Mouse (Mus musculus): ENCODE data around the gene 4930435E12Rik. TPM values are rescaled to one million over a fixed set of nuclear protein-coding genes. Genes with fewer than 3 reads are reported as not detected.

4930435E12Rik gene
- polyA plus RNA-seq, 1 experiment from 2014 or later, result not detected

- Histone ChIP-seq H3K9ac (replicated peaks; ENCODE audit: low read length) (no peak overlapping the region), H3K9me3 (ENCODE audit: control insufficient read depth, low read length) (no peaks in the 10 kb centered on the region), H3K4me2 (ENCODE audit: low read length) (no peak overlapping the region), H3K4me1 (ENCODE audit: control insufficient read depth, insufficient read depth, low read length) (no peaks in the 10 kb centered on the region), H3K36me3 (ENCODE audit: control insufficient read depth, insufficient read depth, low read length) (no peaks in the 10 kb centered on the region), H3K27me3 (ENCODE audit: control insufficient read depth, insufficient read depth, low read length) (no peaks in the 10 kb centered on the region), H3K4me3 (replicated peaks; ENCODE audit: low read depth, low read length) (no peak overlapping the region), H3K27ac (replicated peaks; ENCODE audit: low read depth, low read length) (no peak overlapping the region)
- no peak for ATAC-seq (ENCODE audit: low FRiP score, low TSS enrichment)
- no peak for DNase-seq
- 57% methylated on average over 6 of the region's 6 CpGs for WGBS
Measured at GRCm38 (mm10) chr16:38776342-38776741, 52.2 kb downstream of the 4930435E12Rik start.

- Histone ChIP-seq H3K4me1 (ENCODE audit: control insufficient read depth, insufficient read depth, low read length) (no peaks in the 10 kb centered on the region), H3K36me3 (ENCODE audit: control insufficient read depth, insufficient read depth, low read length) (no peaks in the 10 kb centered on the region), H3K4me3 (replicated peaks; ENCODE audit: low read depth, low read length) (no peak overlapping the region), H3K27me3 (ENCODE audit: control insufficient read depth, insufficient read depth, low read length) (no peaks in the 10 kb centered on the region), H3K9ac (replicated peaks; ENCODE audit: low read length) (no peak overlapping the region), H3K9me3 (ENCODE audit: control insufficient read depth, low read length) (no peaks in the 10 kb centered on the region), H3K4me2 (ENCODE audit: low read length) (no peak overlapping the region), H3K27ac (replicated peaks; ENCODE audit: low read depth, low read length) (no peak overlapping the region)
- DNase-seq (no peak), ATAC-seq (ENCODE audit: low FRiP score, low TSS enrichment) (no peak)
- WGBS, result 61% methylated on average over 7 of the region's 7 CpGs
Measured at GRCm38 (mm10) chr16:38774964-38775746, 53.4 kb downstream of the 4930435E12Rik start.

DNA sequence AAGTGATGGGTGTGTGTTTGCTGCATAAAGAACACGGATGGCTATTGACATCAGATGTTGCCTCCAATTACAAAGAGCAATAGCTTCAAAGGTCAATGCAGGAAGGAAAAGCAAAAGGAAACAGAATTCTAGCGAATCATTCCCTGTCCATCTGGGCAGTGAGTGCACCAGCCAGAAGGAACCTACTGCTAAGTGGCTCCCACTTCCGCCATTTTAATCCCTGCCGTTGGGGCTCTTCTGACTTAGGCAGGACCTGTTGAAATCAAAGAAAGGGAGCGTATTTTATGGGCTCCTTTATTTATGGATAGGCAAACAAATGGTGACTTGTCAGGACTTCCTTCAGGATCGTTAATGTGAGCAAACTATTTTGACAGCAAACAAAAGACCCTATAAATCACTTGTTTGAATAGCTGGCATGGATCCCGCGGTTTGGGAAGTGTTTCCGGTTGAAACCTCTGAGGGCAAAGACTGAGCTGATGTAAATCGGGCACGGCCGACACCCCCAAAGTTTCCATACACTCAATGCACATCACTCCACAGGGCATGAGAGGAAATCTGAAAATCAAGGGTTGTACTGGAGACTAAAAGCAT, 55.5 kb downstream of the 4930435E12Rik start:
- H3K9ac ChIP-seq (replicated peaks; ENCODE audit: low read length), result no peak overlapping the region
- no peak for ATAC-seq (ENCODE audit: low FRiP score, low TSS enrichment)
- no peak overlapping the region for H3K4me3 ChIP-seq (replicated peaks; ENCODE audit: low read depth, low read length)
- no peak for DNase-seq
- no peaks in the 10 kb centered on the region for H3K9me3 ChIP-seq (ENCODE audit: control insufficient read depth, low read length)
- no peaks in the 10 kb centered on the region for H3K27me3 ChIP-seq (ENCODE audit: control insufficient read depth, insufficient read depth, low read length)
- no peak overlapping the region for H3K4me2 ChIP-seq (ENCODE audit: low read length)
- no peak overlapping the region for H3K27ac ChIP-seq (replicated peaks; ENCODE audit: low read depth, low read length)
- no peaks in the 10 kb centered on the region for H3K4me1 ChIP-seq (ENCODE audit: control insufficient read depth, insufficient read depth, low read length)
- WGBS, result 73% methylated on average over 12 of the region's 12 CpGs
- peaks cover 6% of the 10 kb centered on the region for H3K36me3 ChIP-seq (ENCODE audit: control insufficient read depth, insufficient read depth, low read length)

GRCm38 (mm10) chr16:38771145-38771544, 57.4 kb downstream of the 4930435E12Rik start:
- 94% methylated on average over 6 of the region's 6 CpGs for whole genome bisulfite sequencing

GRCm38 (mm10) chr16:38769529-38769928, 59.0 kb downstream of the 4930435E12Rik start:
- Histone ChIP-seq H3K4me1 (ENCODE audit: control insufficient read depth, insufficient read depth, low read length) (no peaks in the 10 kb centered on the region), H3K4me3 (replicated peaks; ENCODE audit: low read depth, low read length) (no peak overlapping the region), H3K27ac (replicated peaks; ENCODE audit: low read depth, low read length) (no peak overlapping the region), H3K9me3 (ENCODE audit: control insufficient read depth, low read length) (no peaks in the 10 kb centered on the region), H3K27me3 (ENCODE audit: control insufficient read depth, insufficient read depth, low read length) (no peaks in the 10 kb centered on the region), H3K36me3 (ENCODE audit: control insufficient read depth, insufficient read depth, low read length) (peaks cover 19% of the 10 kb centered on the region), H3K4me2 (ENCODE audit: low read length) (no peak overlapping the region), H3K9ac (replicated peaks; ENCODE audit: low read length) (no peak overlapping the region)
- ATAC-seq (ENCODE audit: low FRiP score, low TSS enrichment) (no peak), DNase-seq (no peak)
- 91% methylated on average over 9 of the region's 9 CpGs for WGBS

More at GRCm38 (mm10) chr16:38771145-38771544, 57.4 kb downstream of the 4930435E12Rik start:
- ATAC-seq (ENCODE audit: low FRiP score, low TSS enrichment) (no peak), DNase-seq (no peak)
- H3K4me2 ChIP-seq (ENCODE audit: low read length), result no peak overlapping the region
- no peaks in the 10 kb centered on the region for H3K9me3 ChIP-seq (ENCODE audit: control insufficient read depth, low read length)
- H3K4me1 ChIP-seq (ENCODE audit: control insufficient read depth, insufficient read depth, low read length), result no peaks in the 10 kb centered on the region
- peaks cover 17% of the 10 kb centered on the region for H3K36me3 ChIP-seq (ENCODE audit: control insufficient read depth, insufficient read depth, low read length)
- no peak overlapping the region for H3K27ac ChIP-seq (replicated peaks; ENCODE audit: low read depth, low read length)
- H3K9ac ChIP-seq (replicated peaks; ENCODE audit: low read length), result no peak overlapping the region
- H3K27me3 ChIP-seq (ENCODE audit: control insufficient read depth, insufficient read depth, low read length), result no peaks in the 10 kb centered on the region
- H3K4me3 ChIP-seq (replicated peaks; ENCODE audit: low read depth, low read length), result no peak overlapping the region

GRCm38 (mm10) chr16:38768386-38768785, 60.2 kb downstream of the 4930435E12Rik start:
- Histone ChIP-seq H3K9me3 (ENCODE audit: control insufficient read depth, low read length) (no peaks in the 10 kb centered on the region), H3K9ac (replicated peaks; ENCODE audit: low read length) (no peak overlapping the region), H3K27me3 (ENCODE audit: control insufficient read depth, insufficient read depth, low read length) (no peaks in the 10 kb centered on the region), H3K27ac (replicated peaks; ENCODE audit: low read depth, low read length) (no peak overlapping the region), H3K36me3 (ENCODE audit: control insufficient read depth, insufficient read depth, low read length) (peaks cover 23% of the 10 kb centered on the region), H3K4me1 (ENCODE audit: control insufficient read depth, insufficient read depth, low read length) (no peaks in the 10 kb centered on the region), H3K4me2 (ENCODE audit: low read length) (no peak overlapping the region), H3K4me3 (replicated peaks; ENCODE audit: low read depth, low read length) (no peak overlapping the region)
- 93% methylated on average over 8 of the region's 8 CpGs for WGBS
- no peak for ATAC-seq (ENCODE audit: low FRiP score, low TSS enrichment)
- DNase-seq, result no peak

DNA sequence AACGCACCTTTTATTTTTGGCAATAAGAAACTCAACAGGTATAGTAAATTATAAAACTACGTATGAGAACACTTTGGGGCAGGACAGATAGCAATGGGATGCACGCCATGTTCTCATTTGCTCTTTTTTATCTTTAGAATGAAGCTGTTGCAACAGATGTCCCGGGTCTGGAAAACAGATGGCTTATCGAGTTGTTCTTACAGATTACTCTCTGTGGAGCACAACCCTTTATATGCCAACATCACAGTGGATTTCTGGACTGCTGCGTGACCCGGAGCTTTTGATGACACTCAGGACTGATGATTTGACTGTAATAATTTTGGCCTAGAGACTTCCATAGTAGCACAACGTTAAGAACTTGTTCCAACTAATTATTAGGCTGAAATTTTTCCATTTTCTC, 60.8 kb downstream of the 4930435E12Rik start:
- peaks cover 24% of the 10 kb centered on the region for H3K36me3 ChIP-seq (ENCODE audit: control insufficient read depth, insufficient read depth, low read length)
- no peak for ATAC-seq (ENCODE audit: low FRiP score, low TSS enrichment)
- no peaks in the 10 kb centered on the region for H3K9me3 ChIP-seq (ENCODE audit: control insufficient read depth, low read length)
- no peak overlapping the region for H3K4me2 ChIP-seq (ENCODE audit: low read length)
- no peak for DNase-seq
- no peaks in the 10 kb centered on the region for H3K27me3 ChIP-seq (ENCODE audit: control insufficient read depth, insufficient read depth, low read length)
- no peak overlapping the region for H3K27ac ChIP-seq (replicated peaks; ENCODE audit: low read depth, low read length)
- no peaks in the 10 kb centered on the region for H3K4me1 ChIP-seq (ENCODE audit: control insufficient read depth, insufficient read depth, low read length)
- 89% methylated on average over 8 of the region's 8 CpGs for WGBS
- no peak overlapping the region for H3K9ac ChIP-seq (replicated peaks; ENCODE audit: low read length)
- H3K4me3 ChIP-seq (replicated peaks; ENCODE audit: low read depth, low read length), result no peak overlapping the region

DNA sequence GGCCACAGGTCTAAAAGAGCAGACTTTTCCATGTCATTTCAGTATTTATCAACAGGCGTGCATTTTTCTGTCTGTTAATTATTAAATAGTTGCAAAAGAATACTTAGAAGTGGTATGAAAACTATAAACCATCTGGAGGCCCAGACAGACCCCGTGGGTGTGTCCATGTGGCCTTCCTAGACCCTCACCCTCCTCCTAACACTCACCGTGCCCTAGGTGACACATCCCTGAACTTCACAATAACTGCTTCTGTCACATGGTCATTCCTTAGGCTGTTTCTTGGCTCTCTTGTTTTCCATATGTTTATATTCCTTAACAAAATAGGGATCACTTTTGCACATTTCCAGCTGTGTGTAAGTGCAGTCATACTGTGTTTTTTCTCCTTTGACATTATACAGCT, 61.9 kb downstream of the 4930435E12Rik start:
- Histone ChIP-seq H3K27me3 (ENCODE audit: control insufficient read depth, insufficient read depth, low read length) (no peaks in the 10 kb centered on the region), H3K9ac (replicated peaks; ENCODE audit: low read length) (no peak overlapping the region), H3K4me1 (ENCODE audit: control insufficient read depth, insufficient read depth, low read length) (no peaks in the 10 kb centered on the region), H3K36me3 (ENCODE audit: control insufficient read depth, insufficient read depth, low read length) (peaks cover 24% of the 10 kb centered on the region), H3K27ac (replicated peaks; ENCODE audit: low read depth, low read length) (no peak overlapping the region), H3K4me2 (ENCODE audit: low read length) (no peak overlapping the region), H3K9me3 (ENCODE audit: control insufficient read depth, low read length) (no peaks in the 10 kb centered on the region), H3K4me3 (replicated peaks; ENCODE audit: low read depth, low read length) (no peak overlapping the region)
- DNase-seq, result no peak
- 66% methylated on average over 3 of the region's 3 CpGs for WGBS
- no peak for ATAC-seq (ENCODE audit: low FRiP score, low TSS enrichment)

DNA sequence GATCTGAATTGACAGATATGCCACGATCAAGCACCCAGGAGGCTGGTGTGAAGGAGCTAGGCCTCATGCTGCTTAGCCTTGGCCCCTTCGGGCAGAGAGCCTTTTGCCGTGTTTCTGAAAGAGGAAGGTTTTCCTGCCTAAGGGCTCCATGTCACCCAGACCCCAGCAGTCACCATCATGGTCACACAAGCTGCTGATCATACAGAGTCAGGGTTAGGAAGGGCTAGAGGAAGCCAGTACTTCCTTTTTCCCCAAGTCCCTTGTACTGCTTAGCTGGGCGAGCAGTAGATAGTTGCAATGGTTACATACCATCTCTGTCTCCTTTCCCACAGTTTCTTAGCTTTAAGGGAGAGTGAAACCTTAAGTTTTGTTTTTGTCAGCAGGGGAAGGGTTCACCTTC, 65.0 kb downstream of the 4930435E12Rik start:
- H3K36me3 ChIP-seq (ENCODE audit: control insufficient read depth, insufficient read depth, low read length), result peaks cover 37% of the 10 kb centered on the region
- no peak for ATAC-seq (ENCODE audit: low FRiP score, low TSS enrichment)
- H3K27me3 ChIP-seq (ENCODE audit: control insufficient read depth, insufficient read depth, low read length), result no peaks in the 10 kb centered on the region
- no peak overlapping the region for H3K4me2 ChIP-seq (ENCODE audit: low read length)
- H3K27ac ChIP-seq (replicated peaks; ENCODE audit: low read depth, low read length), result no peak overlapping the region
- WGBS, result 88% methylated on average over 4 of the region's 4 CpGs
- H3K4me1 ChIP-seq (ENCODE audit: control insufficient read depth, insufficient read depth, low read length), result no peaks in the 10 kb centered on the region
- no peaks in the 10 kb centered on the region for H3K9me3 ChIP-seq (ENCODE audit: control insufficient read depth, low read length)
- DNase-seq, result no peak
- H3K9ac ChIP-seq (replicated peaks; ENCODE audit: low read length), result no peak overlapping the region
- H3K4me3 ChIP-seq (replicated peaks; ENCODE audit: low read depth, low read length), result no peak overlapping the region

All from midbrain, embryonic 14.5 days (tissue).